Mouse (Mus musculus) kidney, postnatal 0 days (tissue): ENCODE measurements around the gene Osbpl2. TPM values are rescaled to one million over a fixed set of nuclear protein-coding genes. Genes with fewer than 3 reads are reported as not detected.
A peak's percentile ranks its signal among the peaks of the same experiment; 100 is the strongest.

Source experiments
- ATAC-seq: fragments of 200-750 bp; cut with Nextera tagmentation; replicated peaks from 2 replicates; pipeline ENCODE4 v1.8.0; 2017; ENCODE audit warnings: low read depth, moderate number of reproducible peaks, moderate TSS enrichment, moderate library complexity; ENCODE audit not compliant: low FRiP score
- DNase-seq: peaks from one replicate; pipeline ENCODE4 v3.0.0-alpha.2; 2016; ENCODE audit warnings: low spot score
- H3K27ac ChIP-seq: fragments of 300-500 bp; sonication (generic); 2 replicates; pipeline ENCODE4 v1.5.1; 2014; ENCODE audit warnings: mild to moderate bottlenecking
- H3K27me3 ChIP-seq: fragments of 300-500 bp; sonication (generic); 2 replicates; pipeline ENCODE4 v1.6.1; 2014; ENCODE audit warnings: low read length, mixed read lengths; ENCODE audit not compliant: insufficient read depth
- H3K36me3 ChIP-seq: fragments of 300-500 bp; sonication (generic); 2 replicates; pipeline ENCODE4 v1.6.1; 2014; ENCODE audit warnings: low read length, mixed read lengths; ENCODE audit not compliant: insufficient read depth
- H3K4me1 ChIP-seq: fragments of 300-500 bp; sonication (generic); replicated peaks from 2 replicates; pipeline ENCODE4 v1.6.1; 2014; ENCODE audit warnings: antibody characterized with exemption, low read length, mixed read lengths; ENCODE audit not compliant: insufficient read depth
- H3K4me2 ChIP-seq: fragments of 300-500 bp; sonication (generic); 2 replicates; pipeline ENCODE4 v1.6.1; 2014; ENCODE audit warnings: mild to moderate bottlenecking, low read length, moderate library complexity, mixed read lengths
- H3K4me3 ChIP-seq: fragments of 300-500 bp; sonication (generic); replicated peaks from 2 replicates; pipeline ENCODE4 v1.5.1; 2014; ENCODE audit warnings: low read depth, low read length
- H3K9ac ChIP-seq: fragments of 300-500 bp; sonication (generic); 2 replicates; pipeline ENCODE4 v1.6.1; 2014; ENCODE audit warnings: low read depth, low read length
- H3K9me3 ChIP-seq: fragments of 300-500 bp; sonication (generic); replicated peaks from 2 replicates; pipeline ENCODE4 v1.6.1; 2016; ENCODE audit warnings: low read length, inconsistent platforms, mixed read lengths
- CTCF ChIP-seq: IDR thresholded peaks from 2 replicates; pipeline ENCODE4 v1.5.1; 2016; ENCODE audit warnings: antibody characterized with exemption, low read depth, mild to moderate bottlenecking, moderate library complexity
- WGBS: fragments of 180-500 bp; shearing (Covaris S2); extraction: QIAGEN DNeasy Blood & Tissue Kit; methylation state at CpG from one replicate; pipeline ENCODE4 v1.1.7; 2014; 5-methylcytosine and 5-hydroxymethylcytosine counted together
- polyA plus RNA-seq: library from polyadenylated mRNA; unstranded; fragments of >200 nt; fragmentation: Nextera tagmentation; extraction: Ambion mirVana; gene quantifications from 2 replicates; pipeline ENCODE4 v1.2.1, GENCODE M21; 2015

The Osbpl2 gene
- polyA plus RNA-seq: 33.4 and 34.7 TPM in 2 replicates

- DNase-seq: peak; percentile 99
- Histone ChIP-seq H3K9ac (peak within 1 kb of the TSS; percentile 87), H3K36me3 (no peaks in the 10 kb centered on the region), H3K9me3 (no peaks in the 10 kb centered on the region), H3K27me3 (no peaks in the 10 kb centered on the region), H3K27ac (peak within 1 kb of the TSS; percentile 81), H3K4me2 (peak within 1 kb of the TSS; percentile 92), H3K4me1 (peaks cover 20% of the 10 kb centered on the region), H3K4me3 (peak within 1 kb of the TSS; percentile 95)
- peak; percentile 98 for ATAC-seq
- TF ChIP-seq CTCF: no peak
- under 1% methylated on average over 55 of the region's 55 CpGs for WGBS
Observed at GRCm38 (mm10) chr2:180118661-180119438, at the start of gene Osbpl2. TSS of gene Osbpl2 (plus strand) at chr2:180119306.

- no peak for DNase-seq
- Histone ChIP-seq H3K27me3 (no peaks in the 10 kb centered on the region), H3K9ac (peak overlapping the region; percentile 58), H3K4me2 (peak overlapping the region; percentile 68), H3K36me3 (0 out of 2 replicates have a peak, but pooled peaks cover 4% of the 10 kb centered on the region), H3K27ac (peak overlapping the region; percentile 76), H3K4me1 (peaks cover 6% of the 10 kb centered on the region; the same call in 1 of the 2 replicates), H3K4me3 (peak overlapping the region; percentile 64), H3K9me3 (no peaks in the 10 kb centered on the region)
- TF ChIP-seq CTCF: no peak
- 33% methylated on average over 20 of the region's 20 CpGs for WGBS
- ATAC-seq: peak; percentile 35; the same call in 1 of the 2 replicates
Observed at GRCm38 (mm10) chr2:180069770-180070480, 49.2 kb upstream of the Osbpl2 start.

- 4% methylated on average over 58 of the region's 58 CpGs for WGBS
- peak; percentile 95 for DNase-seq
- Histone ChIP-seq H3K4me2 (peak within 1 kb of the TSS; percentile 68), H3K4me1 (peaks cover 6% of the 10 kb centered on the region; the same call in 1 of the 2 replicates), H3K9ac (peak within 1 kb of the TSS; percentile 58), H3K9me3 (no peaks in the 10 kb centered on the region), H3K27ac (peak within 1 kb of the TSS; percentile 76), H3K4me3 (peak within 1 kb of the TSS; percentile 64), H3K36me3 (0 out of 2 replicates have a peak, but pooled peaks cover 4% of the 10 kb centered on the region), H3K27me3 (no peaks in the 10 kb centered on the region)
- 0 out of 2 replicates have a peak, but pooled peaks have one; percentile 0 for TF ChIP-seq CTCF
- ATAC-seq: peak; percentile 96
Observed at GRCm38 (mm10) chr2:180070481-180071453, 48.3 kb upstream of the Osbpl2 start, which contains the start of gene Mtg2. TSS of gene Mtg2 (plus strand) at chr2:180070588.

GRCm38 (mm10) chr2:180071671-180072070, 47.4 kb upstream of the Osbpl2 start:
- no peak for TF ChIP-seq CTCF
- Histone ChIP-seq H3K27ac (no peak overlapping the region), H3K9me3 (no peaks in the 10 kb centered on the region), H3K36me3 (0 out of 2 replicates have a peak, but pooled peaks cover 4% of the 10 kb centered on the region), H3K4me2 (no peak overlapping the region), H3K4me1 (peaks cover 6% of the 10 kb centered on the region; the same call in 1 of the 2 replicates), H3K27me3 (no peaks in the 10 kb centered on the region), H3K4me3 (no peak overlapping the region), H3K9ac (no peak overlapping the region)
- ATAC-seq (no peak), DNase-seq (no peak)
- 83% methylated on average over 2 of the region's 2 CpGs for WGBS

GRCm38 (mm10) chr2:180072886-180073285, 46.2 kb upstream of the Osbpl2 start:
- Histone ChIP-seq H3K4me3 (no peak overlapping the region), H3K9ac (no peak overlapping the region), H3K27ac (no peak overlapping the region), H3K27me3 (no peaks in the 10 kb centered on the region), H3K4me1 (peaks cover 6% of the 10 kb centered on the region; the same call in 1 of the 2 replicates), H3K36me3 (0 out of 2 replicates have a peak, but pooled peaks cover 4% of the 10 kb centered on the region), H3K4me2 (no peak overlapping the region), H3K9me3 (no peaks in the 10 kb centered on the region)
- no peak for DNase-seq
- TF ChIP-seq CTCF: no peak
- 93% methylated on average over 7 of the region's 7 CpGs for WGBS
- no peak for ATAC-seq
